Mouse (Mus musculus) C2C12 (cell line): ENCODE data around the gene Ifitm1.

ENCODE experiments used
- CEBPB ChIP-seq: IDR thresholded peaks from one replicate; pipeline ENCODE4 v1.6.1; 2011; ENCODE audit warnings: low read depth, mild to moderate bottlenecking, control low read depth, moderate library complexity
- CTCF ChIP-seq: IDR thresholded peaks from one replicate; pipeline ENCODE4 v1.5.1; 2011; ENCODE audit not compliant: control insufficient read depth, insufficient read depth, insufficient read length
- FOSL1 ChIP-seq: IDR thresholded peaks from one replicate; pipeline ENCODE4 v1.8.0; 2011; ENCODE audit warnings: mild to moderate bottlenecking, low read length; ENCODE audit not compliant: poor library complexity, insufficient read depth, severe bottlenecking
- MAX ChIP-seq: IDR thresholded peaks from one replicate; pipeline ENCODE4 v1.6.1; 2011; ENCODE audit warnings: mild to moderate bottlenecking, control low read depth
- MYOD1 ChIP-seq: IDR thresholded peaks from one replicate; pipeline ENCODE4 v1.6.1; 2011; ENCODE audit warnings: low read depth; ENCODE audit not compliant: control insufficient read depth, insufficient read length
- MYOG ChIP-seq: IDR thresholded peaks from one replicate; pipeline ENCODE4 v1.6.1; 2011; ENCODE audit not compliant: control insufficient read depth, insufficient read length; ENCODE audit errors: extremely low read depth
- USF1 ChIP-seq: IDR thresholded peaks from one replicate; pipeline ENCODE4 v1.6.1; 2011; ENCODE audit warnings: low read depth, mild to moderate bottlenecking, control low read depth, moderate library complexity

- TF ChIP-seq CTCF (no peak), FOSL1 (no peak), USF1 (no peak), MYOD1 (no peak), CEBPB (no peak), MYOG (no peak), MAX (no peak)
Measured at GRCm38 (mm10) chr7:140946311-140946710, 20.7 kb upstream of the Ifitm1 start.
